8 mouse cellular contexts compared by ENCODE assay signal in genomic region chr19:56908472-56909270, GRCm38 (mm10). TPM values are rescaled to one million over a fixed set of nuclear protein-coding genes. Genes with fewer than 3 reads are reported as not detected.
DNase-seq lines count a peak whose midpoint lies in the region; ATAC-seq and TF ChIP-seq lines count a peak whose summit lies in the region.

No protein-coding gene starts in this region.

- no peak for TF ChIP-seq EP300 in ES-Bruce4 (IDR thresholded peaks at IDR 0.05; ENCODE audit: insufficient read depth, low read depth, low read length)

- no peak overlapping the region for H3K4me2 ChIP-seq in liver, embryonic 11.5 days

- no peaks in the 10 kb centered on the region for H3K4me1 ChIP-seq in ES-Bruce4 (ENCODE audit: control insufficient read depth, insufficient read depth, low read length)
- H3K4me1 ChIP-seq in embryonic facial prominence, embryonic 10.5 days, result peaks cover 33% of the 10 kb centered on the region
- no peaks in the 10 kb centered on the region for H3K4me1 ChIP-seq in liver, embryonic 11.5 days (replicated peaks; ENCODE audit: control insufficient read depth, insufficient read depth, low read length)

- H3K4me3 ChIP-seq in gastrocnemius, adult 2 months, result no peak overlapping the region
- no peak overlapping the region for H3K4me3 ChIP-seq in ES-Bruce4 (ENCODE audit: low read depth, low read length)
- no peak overlapping the region for H3K4me3 ChIP-seq in embryonic facial prominence, embryonic 10.5 days
- no peak overlapping the region for H3K4me3 ChIP-seq in liver, embryonic 11.5 days (ENCODE audit: low read depth, low read length)

- no peaks in the 10 kb centered on the region for H3K9me3 ChIP-seq in ES-Bruce4 (replicated peaks; ENCODE audit: control insufficient read depth, insufficient read depth, low read length, poor library complexity, severe bottlenecking)
- no peaks in the 10 kb centered on the region for H3K9me3 ChIP-seq in embryonic facial prominence, embryonic 10.5 days
- no peaks in the 10 kb centered on the region for H3K9me3 ChIP-seq in liver, embryonic 11.5 days (ENCODE audit: control insufficient read depth, low read length)

- H3K27ac ChIP-seq in gastrocnemius, adult 2 months, result no peak overlapping the region
- H3K27ac ChIP-seq in ES-Bruce4 (ENCODE audit: insufficient read depth, low read length), result no peak overlapping the region
- 0 out of 2 replicates have a peak overlapping the region, but pooled peaks have one; percentile 10 for H3K27ac ChIP-seq in embryonic facial prominence, embryonic 10.5 days (replicated peaks)
- H3K27ac ChIP-seq in liver, embryonic 11.5 days (ENCODE audit: low read depth, low read length), result no peak overlapping the region

- intact Hi-C loops in gastrocnemius, adult 2 months (cut with DNase I), result loop anchor here (5.0 kb wide), 2 partner anchors 91 to 486 kb away; no protein-coding TSS in a partner anchor
- intact Hi-C loops in gastrocnemius, postnatal 36 days (cut with DNase I), result loop anchor here (5.0 kb wide), 2 partner anchors 101 to 486 kb away; no protein-coding TSS in a partner anchor

- no peaks in the 10 kb centered on the region for H3K36me3 ChIP-seq in ES-Bruce4 (ENCODE audit: control insufficient read depth, insufficient read depth, low read length, poor library complexity, severe bottlenecking)
- H3K36me3 ChIP-seq in embryonic facial prominence, embryonic 10.5 days (replicated peaks), result no peaks in the 10 kb centered on the region
- no peaks in the 10 kb centered on the region for H3K36me3 ChIP-seq in liver, embryonic 11.5 days (ENCODE audit: control insufficient read depth, insufficient read depth, low read length)

- no peak overlapping the region for H3K9ac ChIP-seq in ES-Bruce4 (ENCODE audit: low read depth, poor library complexity, severe bottlenecking)
- H3K9ac ChIP-seq in liver, embryonic 11.5 days (ENCODE audit: low read depth, low read length), result no peak overlapping the region

- ATAC-seq in liver, embryonic 11.5 days (replicated peaks; ENCODE audit: low FRiP score), result no peak

- peak; percentile 74 for TF ChIP-seq CTCF in gastrocnemius, adult 2 months (IDR thresholded peaks at IDR 0.05)
- TF ChIP-seq CTCF in ES-Bruce4 (IDR thresholded peaks at IDR 0.05; ENCODE audit: low read depth, low read length), result peak; percentile 65

- DNase-seq in gastrocnemius, adult 2 months, result peak; percentile 39
- DNase-seq in gastrocnemius, postnatal 36 days, result no peak
- DNase-seq in embryonic facial prominence, embryonic 10.5 days (ENCODE audit: low spot score), result peak; percentile 74
- DNase-seq in kidney, adult 18-20 months, result peak; percentile 69
- DNase-seq in liver, embryonic 11.5 days (ENCODE audit: low spot score), result peak; percentile 40
- peak; percentile 76 for DNase-seq in retina, postnatal 1 day
- DNase-seq in urinary bladder, adult 18-20 months (ENCODE audit: low spot score in 2 of 2), result no peak

- WGBS in embryonic facial prominence, embryonic 10.5 days, result 77% methylated on average over 17 of the region's 17 CpGs
- whole genome bisulfite sequencing in liver, embryonic 11.5 days, result 71% methylated on average over 17 of the region's 17 CpGs

- no peaks in the 10 kb centered on the region for H3K27me3 ChIP-seq in ES-Bruce4 (ENCODE audit: control insufficient read depth, insufficient read depth, low read length, poor library complexity, severe bottlenecking)
- no peaks in the 10 kb centered on the region for H3K27me3 ChIP-seq in embryonic facial prominence, embryonic 10.5 days (replicated peaks; ENCODE audit: low read depth, poor library complexity, severe bottlenecking)
- no peaks in the 10 kb centered on the region for H3K27me3 ChIP-seq in liver, embryonic 11.5 days (replicated peaks; ENCODE audit: control insufficient read depth, insufficient read depth, low read length)

- no peak for TF ChIP-seq POLR2A in ES-Bruce4 (IDR thresholded peaks at IDR 0.05; ENCODE audit: insufficient read depth, low read length)

RNA-seq across cellular contexts. Expression of gene Vwa2, which starts 34.6 kb away (rescaled TPM):
- total RNA-seq in gastrocnemius, adult 2 months (2021), result not detected
- not detected for total RNA-seq in gastrocnemius, postnatal 36 days (2021)
- polyA plus RNA-seq in ES-Bruce4 (2011; ENCODE audit: insufficient read depth, insufficient read length, low read depth, missing spikeins), result 1.6 and 2.8 TPM in 2 replicates
- polyA plus RNA-seq in embryonic facial prominence, embryonic 10.5 days (2016; fragmentation: Nextera tagmentation; extraction: Ambion mirVana), result 5.7 and 6.4 TPM in 2 replicates
- 0.39 and 0.59 TPM in 2 replicates for polyA plus RNA-seq in liver, embryonic 11.5 days (2014; fragmentation: Nextera tagmentation; extraction: Ambion mirVana)

Comparison
In these comparisons a context has a peak if more than half of its experiments do, and no peak if none do; other contexts are left out.
1. DNase-seq: peak in gastrocnemius, adult 2 months (single experiment), embryonic facial prominence, embryonic 10.5 days (single experiment), kidney, adult 18-20 months (single experiment), liver, embryonic 11.5 days (single experiment) and retina, postnatal 1 day (single experiment); none in gastrocnemius, postnatal 36 days (0 of 2) and urinary bladder, adult 18-20 months (0 of 2).